Mouse (Mus musculus) lung, postnatal 0 days (tissue): ENCODE results near the gene Gpr137. TPM values are rescaled to one million over a fixed set of nuclear protein-coding genes. Genes with fewer than 3 reads are reported as not detected.
A peak's percentile ranks its signal among the peaks of the same experiment; 100 is the strongest.

Source experiments
- ATAC-seq: fragments of 200-750 bp; cut with Nextera tagmentation; 2 replicates; pipeline ENCODE4 v1.8.0; 2017; ENCODE audit warnings: moderate library complexity
- DNase-seq: peaks from one replicate; pipeline ENCODE4 v3.0.0-alpha.2; 2016; ENCODE audit warnings: low spot score
- H3K27ac ChIP-seq: fragments of 300-500 bp; sonication (generic); 2 replicates; pipeline ENCODE4 v1.5.1; 2014; ENCODE audit warnings: antibody characterized with exemption, mild to moderate bottlenecking, low read length, mixed read lengths
- H3K27me3 ChIP-seq: fragments of 300-500 bp; sonication (generic); replicated peaks from 2 replicates; pipeline ENCODE4 v1.6.1; 2014; ENCODE audit warnings: low read length, mixed read lengths; ENCODE audit not compliant: insufficient read depth
- H3K36me3 ChIP-seq: fragments of 300-500 bp; sonication (generic); 2 replicates; pipeline ENCODE4 v1.6.1; 2014; ENCODE audit warnings: low read length, mixed read lengths; ENCODE audit not compliant: insufficient read depth
- H3K4me1 ChIP-seq: fragments of 300-500 bp; sonication (generic); 2 replicates; pipeline ENCODE4 v1.6.1; 2014; ENCODE audit warnings: antibody characterized with exemption, low read depth, low read length, mixed read lengths; ENCODE audit not compliant: insufficient read depth
- H3K4me2 ChIP-seq: fragments of 300-500 bp; sonication (generic); replicated peaks from 2 replicates; pipeline ENCODE4 v1.6.1; 2014; ENCODE audit warnings: low read depth, mild to moderate bottlenecking, low read length, moderate library complexity, mixed read lengths
- H3K4me3 ChIP-seq: fragments of 300-500 bp; sonication (generic); 2 replicates; pipeline ENCODE4 v1.5.1; 2014; ENCODE audit warnings: low read depth, low read length
- H3K9ac ChIP-seq: fragments of 300-500 bp; sonication (generic); replicated peaks from 2 replicates; pipeline ENCODE4 v1.6.1; 2014; ENCODE audit warnings: low read depth, mild to moderate bottlenecking
- H3K9me3 ChIP-seq: fragments of 300-500 bp; sonication (generic); 2 replicates; pipeline ENCODE4 v1.6.1; 2016; ENCODE audit warnings: low read length, mixed read lengths
- CTCF ChIP-seq: IDR thresholded peaks from 2 replicates; pipeline ENCODE4 v1.5.1; 2016; ENCODE audit warnings: antibody characterized with exemption, mild to moderate bottlenecking
- EP300 ChIP-seq: IDR thresholded peaks from 2 replicates; pipeline ENCODE4 v1.6.1; 2016; ENCODE audit warnings: antibody characterized with exemption, mild to moderate bottlenecking, control low read depth
- WGBS: fragments of 180-500 bp; shearing (Covaris S2); extraction: QIAGEN DNeasy Blood & Tissue Kit; methylation state at CpG from one replicate; pipeline ENCODE4 v1.1.7; 2014; 5-methylcytosine and 5-hydroxymethylcytosine counted together
- polyA plus RNA-seq: library from polyadenylated mRNA; unstranded; fragments of >200 nt; fragmentation: Nextera tagmentation; extraction: Ambion mirVana; gene quantifications from 2 replicates; pipeline ENCODE4 v1.2.1, GENCODE M21; 2015

Gene Gpr137
- polyA plus RNA-seq, 1 experiment from 2014 or later: 33.5 TPM

DNA sequence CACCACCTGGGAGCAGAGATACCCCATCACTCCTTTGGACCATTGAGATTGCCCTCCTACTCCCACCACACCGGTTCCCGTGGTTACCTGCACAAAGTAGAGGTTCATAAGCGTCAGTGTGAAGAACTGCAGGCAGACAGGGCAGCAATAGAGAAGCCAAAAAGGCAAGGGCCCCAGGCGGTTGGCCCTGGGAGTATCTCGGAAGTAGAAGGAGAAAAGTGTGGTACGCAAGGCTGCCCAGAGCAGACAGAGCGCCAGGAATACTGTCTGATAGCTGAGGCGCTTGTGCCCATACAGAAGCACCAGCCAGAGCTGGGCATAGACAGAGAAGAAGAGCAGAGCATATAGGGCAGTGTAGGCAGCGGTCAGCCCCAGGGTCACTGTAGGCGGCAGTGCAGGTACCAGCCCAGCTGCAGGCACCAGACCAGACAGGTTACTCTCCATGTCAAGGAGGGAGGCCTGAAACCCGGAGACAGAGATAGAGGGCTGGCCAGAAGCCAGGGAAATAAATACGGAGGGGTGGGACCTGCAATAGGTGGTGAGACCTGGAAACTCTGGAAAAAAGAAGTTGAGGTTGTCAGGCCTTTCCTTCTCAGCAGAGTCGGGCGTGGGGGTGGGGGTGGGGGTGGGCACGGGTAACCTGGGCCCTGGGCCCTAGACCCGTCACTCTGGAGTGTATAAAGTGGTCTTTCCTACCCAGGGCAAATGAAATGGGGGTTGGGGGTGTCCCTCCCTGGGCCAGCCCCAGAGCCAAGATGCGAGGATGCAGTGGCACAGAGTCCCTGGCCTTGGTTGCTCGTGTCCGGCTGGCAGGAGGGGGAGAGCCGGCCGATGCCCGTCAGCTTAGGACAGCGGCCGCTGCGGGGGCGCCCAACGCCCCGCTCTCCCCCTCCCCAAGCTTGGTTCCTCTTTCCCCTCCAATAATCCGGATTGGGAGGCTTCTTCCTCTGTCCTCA, 1.6 kb downstream of the Gpr137 start:
- no peak for DNase-seq
- Histone ChIP-seq H3K9ac (peak overlapping the region; percentile 61), H3K4me2 (peak overlapping the region; percentile 92), H3K4me3 (peak overlapping the region; percentile 84), H3K9me3 (no peaks in the 10 kb centered on the region), H3K36me3 (no peaks in the 10 kb centered on the region), H3K4me1 (peaks cover 4% of the 10 kb centered on the region), H3K27me3 (0 out of 2 replicates have a peak, but pooled peaks cover 4% of the 10 kb centered on the region), H3K27ac (peak overlapping the region; percentile 93; the same call in 1 of the 2 replicates)
- TF ChIP-seq EP300: no peak
- TF ChIP-seq CTCF: no peak
- 0 out of 2 replicates have a peak, but pooled peaks have one; percentile 0 for ATAC-seq
- WGBS: 15% methylated on average over 28 of the region's 29 CpGs

DNA sequence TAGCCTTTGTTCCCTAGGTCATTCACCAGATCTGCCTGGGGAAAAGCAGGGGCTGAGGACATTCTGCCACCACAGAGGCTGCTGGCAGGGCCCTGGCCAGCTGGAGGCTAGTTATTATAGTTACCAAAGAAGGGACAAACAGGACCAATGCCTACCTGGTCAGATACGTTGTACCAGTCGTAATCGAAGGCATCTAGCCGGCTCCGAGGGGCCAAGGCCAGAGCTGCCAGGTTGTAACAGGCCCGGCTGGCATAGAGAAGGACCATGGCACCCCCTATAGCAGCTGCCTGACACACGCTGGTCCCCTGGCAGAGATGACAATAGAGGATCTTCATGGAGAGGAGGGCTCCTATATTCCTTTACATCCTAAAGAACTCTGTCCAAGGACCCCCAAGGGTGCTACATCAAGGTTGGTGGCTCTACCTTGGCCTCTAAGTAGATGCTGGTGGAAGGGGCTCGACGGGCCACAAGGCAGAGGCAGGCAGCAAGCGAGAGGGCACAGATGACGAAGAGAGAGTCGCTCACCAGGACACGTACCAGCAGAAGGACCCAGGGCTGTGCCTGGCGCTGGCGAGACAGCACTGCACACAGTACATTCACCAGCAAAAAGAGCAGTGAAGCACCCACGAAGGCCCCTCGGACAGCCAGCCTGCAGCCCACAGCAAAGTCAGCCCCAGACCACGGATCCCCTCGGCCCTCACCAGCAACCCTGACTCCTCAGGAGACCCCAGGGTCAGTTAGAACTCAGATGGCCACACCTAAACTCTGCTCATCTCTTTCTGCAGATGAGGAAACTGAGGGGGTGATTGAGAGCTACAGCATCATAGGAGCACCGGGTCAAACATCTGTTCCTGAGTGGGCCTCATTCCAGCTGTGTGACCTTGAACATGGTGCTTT, 2.9 kb downstream of the Gpr137 start:
- ATAC-seq: no peak

DNA sequence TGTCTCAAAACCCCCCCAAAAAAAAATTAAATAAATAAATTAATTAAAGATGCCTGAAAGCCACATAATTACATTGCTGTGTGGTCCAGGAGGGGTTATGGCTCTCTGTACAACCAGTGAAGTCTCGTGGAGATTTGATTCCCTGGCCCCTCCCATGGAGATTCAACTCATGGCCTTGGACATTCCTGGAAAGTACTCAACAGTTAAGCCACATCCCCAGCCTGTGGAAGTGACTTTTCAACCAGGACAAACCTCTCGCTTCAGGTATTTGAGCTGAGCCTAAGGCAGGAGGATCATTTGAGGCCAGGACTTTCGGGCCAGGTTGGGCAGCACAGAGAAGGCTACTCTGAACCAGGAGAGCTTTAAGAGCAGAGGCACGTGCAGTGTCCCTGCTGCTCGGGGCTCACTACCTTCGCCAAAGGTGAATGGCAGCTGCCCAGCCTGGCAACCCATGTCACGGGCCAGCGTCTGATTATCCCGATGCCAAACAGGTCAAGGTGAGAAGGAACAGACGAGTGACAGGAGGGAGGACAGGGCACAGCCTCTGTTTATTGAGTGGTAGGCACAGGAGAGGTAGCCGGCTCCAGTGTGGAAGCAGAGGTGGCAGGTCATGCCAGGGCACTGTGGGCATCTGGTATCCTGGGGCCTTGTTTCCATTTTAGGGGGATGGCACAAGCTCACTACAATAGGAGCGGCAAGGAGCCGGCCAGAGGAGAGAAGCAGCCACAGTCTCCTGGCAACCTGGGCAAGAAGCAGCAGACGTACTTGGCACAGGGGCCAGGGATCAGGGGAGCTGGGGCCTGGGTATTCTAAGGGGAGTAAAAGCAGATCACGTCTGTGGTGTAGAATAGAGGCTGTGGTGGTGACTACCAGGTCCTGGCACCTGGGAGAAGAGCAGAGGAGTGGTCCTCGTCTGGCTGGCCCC, 4.5 kb downstream of the Gpr137 start:
- DNase-seq (no peak), ATAC-seq (no peak)
- Histone ChIP-seq H3K27me3 (peaks cover 30% of the 10 kb centered on the region; the same call in 1 of the 2 replicates), H3K4me2 (no peak overlapping the region), H3K4me3 (no peak overlapping the region), H3K9me3 (no peaks in the 10 kb centered on the region), H3K4me1 (peaks cover 6% of the 10 kb centered on the region), H3K27ac (no peak overlapping the region), H3K9ac (no peak overlapping the region), H3K36me3 (no peaks in the 10 kb centered on the region)
- TF ChIP-seq CTCF (no peak), EP300 (no peak)
- 75% methylated on average over 16 of the region's 16 CpGs for WGBS

More for the DNA sequence above, 2.9 kb downstream of the Gpr137 start:
- Histone ChIP-seq H3K4me2 (no peak overlapping the region), H3K9ac (no peak overlapping the region), H3K4me1 (peaks cover 4% of the 10 kb centered on the region), H3K36me3 (no peaks in the 10 kb centered on the region), H3K4me3 (no peak overlapping the region), H3K27me3 (peaks cover 15% of the 10 kb centered on the region; the same call in 1 of the 2 replicates), H3K27ac (no peak overlapping the region), H3K9me3 (no peaks in the 10 kb centered on the region)
- no peak for DNase-seq
- WGBS: 86% methylated on average over 20 of the region's 20 CpGs
- TF ChIP-seq CTCF (no peak), EP300 (no peak)

DNA sequence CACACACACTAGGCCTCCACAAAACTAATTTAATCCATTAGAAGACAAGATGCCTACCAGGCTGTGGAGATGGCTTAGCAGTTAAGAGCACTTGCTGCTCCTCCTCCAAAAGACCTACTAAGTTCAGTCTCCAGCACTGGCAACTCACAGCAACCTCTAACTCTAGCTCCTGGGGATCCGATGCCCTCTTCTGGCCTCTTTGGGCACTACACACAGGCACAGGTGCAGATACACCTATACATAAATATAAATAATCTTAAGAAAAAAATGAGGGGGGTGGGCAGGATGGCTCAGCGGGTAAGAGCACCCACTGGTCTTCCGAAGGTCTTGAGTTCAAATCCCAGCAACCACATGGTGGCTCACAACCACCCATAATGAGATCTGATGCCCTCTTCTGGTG, 6.0 kb downstream of the Gpr137 start:
- no peak overlapping the region for H3K9ac ChIP-seq
- H3K9me3 ChIP-seq: no peaks in the 10 kb centered on the region
- 17% methylated on average over 3 of the region's 3 CpGs for WGBS
- no peak overlapping the region for H3K4me2 ChIP-seq
- H3K27me3 ChIP-seq: peaks cover 45% of the 10 kb centered on the region
- ATAC-seq (no peak), DNase-seq (no peak)
- no peak overlapping the region for H3K4me3 ChIP-seq
- H3K27ac ChIP-seq: no peak overlapping the region
- no peaks in the 10 kb centered on the region for H3K36me3 ChIP-seq
- H3K4me1 ChIP-seq: peaks cover 5% of the 10 kb centered on the region; the same call in 1 of the 2 replicates
- TF ChIP-seq CTCF (peak; percentile 55), EP300 (no peak)

DNA sequence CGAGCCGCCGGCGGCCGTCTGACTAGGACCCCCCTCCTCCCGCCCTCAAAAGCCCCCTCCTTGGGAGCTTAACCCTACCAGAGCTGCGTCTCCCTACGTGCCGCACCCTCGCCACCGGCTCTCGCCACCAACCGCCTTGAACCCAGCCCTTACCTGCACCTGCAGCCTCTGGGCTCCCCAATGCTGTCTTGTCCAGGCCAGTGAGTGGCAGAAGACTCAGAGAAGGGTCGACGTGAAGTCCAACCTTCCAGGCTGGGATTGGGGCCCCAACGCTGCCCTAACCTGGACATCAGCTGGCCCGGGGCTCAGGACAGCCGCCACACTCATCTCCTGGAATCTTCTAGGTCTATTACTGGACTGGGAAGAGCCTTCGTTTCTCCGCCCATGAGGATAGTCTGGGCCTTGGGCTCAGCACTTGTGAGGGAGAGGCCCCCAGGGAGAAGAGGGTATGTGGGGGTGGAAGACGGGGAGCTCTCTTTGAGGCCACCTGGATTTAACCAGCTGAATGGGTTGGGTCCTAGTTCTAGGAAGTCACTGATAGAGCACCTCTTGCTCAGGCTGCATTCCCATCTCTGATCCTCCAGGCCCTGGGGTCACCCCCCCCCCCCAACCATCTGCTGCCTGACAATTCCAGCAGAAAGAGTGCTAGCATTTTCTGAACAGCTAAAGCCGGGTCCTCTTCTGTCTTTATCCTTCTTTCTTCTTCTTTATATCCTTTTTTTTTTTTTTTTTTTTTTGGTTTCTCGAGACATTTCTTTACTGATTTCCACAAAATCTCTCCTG, 7.9 kb downstream of the Gpr137 start, which contains the start of gene Kcnk4:
Gene Kcnk4 (minus strand): TSS at position 321 of the 783 bp plus-strand sequence.
- TF ChIP-seq CTCF: no peak
- no peak for TF ChIP-seq EP300

More for the DNA sequence above, 7.9 kb downstream of the Gpr137 start, which contains the start of gene Kcnk4:
- peaks cover 5% of the 10 kb centered on the region; the same call in 1 of the 2 replicates for H3K4me1 ChIP-seq
- no peaks in the 10 kb centered on the region for H3K9me3 ChIP-seq
- ATAC-seq: no peak
- no peak for DNase-seq
- H3K4me3 ChIP-seq: peak within 1 kb of the TSS; percentile 35
- H3K4me2 ChIP-seq: peak within 1 kb of the TSS; percentile 72
- no peaks in the 10 kb centered on the region for H3K36me3 ChIP-seq
- no peak within 1 kb of the TSS; the same call in 1 of the 2 replicates for H3K9ac ChIP-seq
- WGBS: 11% methylated on average over 22 of the region's 23 CpGs
- H3K27me3 ChIP-seq: peaks cover 47% of the 10 kb centered on the region
- H3K27ac ChIP-seq: no peak within 1 kb of the TSS
